Mouse (Mus musculus) subcutaneous adipose tissue, adult 2 months (tissue): ENCODE results near the gene Eaf2. TPM values are rescaled to one million over a fixed set of nuclear protein-coding genes. Genes with fewer than 3 reads are reported as not detected.

Experiments used
- polyA plus RNA-seq: library from polyadenylated mRNA; depleted of rRNA; stranded (reverse); fragments of >200 nt; gene quantifications from 2 replicates; pipeline ENCODE4 v1.2.3, GENCODE M21; 2012; ENCODE audit warnings: low replicate concordance; rRNA removed

Gene Eaf2
- 0.28 and 0.76 TPM in 2 replicates for polyA plus RNA-seq

GRCm38 (mm10) chr16:36874583-36875275, at the start of gene Eaf2, which contains the start of gene Golgb1:
Gene Eaf2, minus strand, starts transcription at chr16:36875003.
Gene Golgb1, plus strand, starts transcription at chr16:36875140.

GRCm38 (mm10) chr16:36828054-36828786, 46.6 kb downstream of the Eaf2 start, which contains the start of gene Iqcb1:
Gene Iqcb1, plus strand, starts transcription at chr16:36828385.

GRCm38 (mm10) chr16:36784594-36785313, 90.0 kb downstream of the Eaf2 start, which contains the start of gene Slc15a2:
Gene Slc15a2, minus strand, starts transcription at chr16:36784962.

Other genes starting within 250 kb of the Eaf2 start
- 3.3 TPM in 2 replicates for gene Cd86, start 208.9 kb downstream of the Eaf2 start, polyA plus RNA-seq
- 0.09 and 9.7 TPM in 2 replicates for gene Ildr1, start 181.0 kb downstream of the Eaf2 start, polyA plus RNA-seq
- gene Slc15a2, start 90.0 kb downstream of the Eaf2 start, polyA plus RNA-seq: 3.3 and 15.4 TPM in 2 replicates
- 2.2 and 4.3 TPM in 2 replicates for gene Iqcb1, start 46.6 kb downstream of the Eaf2 start, polyA plus RNA-seq
- 84.5 and 85.0 TPM in 2 replicates for gene Golgb1, start 137 bp upstream of the Eaf2 start, polyA plus RNA-seq
- gene Hcls1, start 60.0 kb upstream of the Eaf2 start, polyA plus RNA-seq: 16.9 and 21.2 TPM in 2 replicates
- 0.06 and 0.37 TPM in 2 replicates for gene Fbxo40, start 115.5 kb upstream of the Eaf2 start, polyA plus RNA-seq
- 0.16 and 0.48 TPM in 2 replicates for gene Polq, start 136.8 kb upstream of the Eaf2 start, polyA plus RNA-seq